ENCODE assay signal across 8 mouse cellular contexts in the genomic region with DNA sequence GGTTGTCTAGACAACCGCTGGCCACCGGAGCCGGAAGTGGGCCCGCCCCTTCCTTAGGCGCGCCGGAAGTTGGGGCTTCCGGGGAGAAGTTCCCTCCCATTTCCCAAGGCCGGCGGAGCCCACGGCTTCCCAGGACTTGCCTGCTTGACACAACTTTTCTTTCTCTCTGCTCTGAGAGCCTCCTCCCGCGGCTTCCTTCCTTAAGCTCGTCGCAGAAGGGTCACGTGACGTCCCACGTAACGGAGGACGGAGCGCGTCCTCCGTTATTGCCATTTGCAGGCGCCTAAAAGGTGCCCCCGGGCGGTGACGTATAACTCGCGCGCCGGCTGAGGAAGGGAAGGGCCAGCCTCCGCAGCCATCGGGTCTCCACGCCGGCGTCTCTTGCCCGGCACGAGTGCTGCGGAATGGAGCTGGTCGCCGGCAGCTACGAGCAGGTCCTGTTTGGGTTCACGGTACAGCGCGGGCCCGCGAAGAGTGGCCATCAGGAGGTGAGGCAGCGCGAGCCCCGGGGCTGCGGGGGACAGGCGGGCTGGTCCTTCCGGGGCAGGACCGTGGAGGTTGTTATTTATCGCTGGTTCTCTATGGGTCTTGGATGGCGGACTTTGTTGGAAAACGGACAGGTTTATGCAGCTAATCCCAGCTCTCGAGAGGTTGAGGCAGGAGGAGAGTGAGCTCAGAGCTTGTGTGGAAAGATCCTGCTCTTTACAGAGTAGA. TPM values are rescaled to one million over a fixed set of nuclear protein-coding genes. Genes with fewer than 3 reads are reported as not detected.
DNase-seq lines count a peak whose midpoint lies in the region; ATAC-seq and TF ChIP-seq lines count a peak whose summit lies in the region.

Pak1ip1 (plus strand) TSS at position 98 of the 714 bp plus-strand sequence.

- no peaks in the 10 kb centered on the region for H3K27me3 ChIP-seq in embryonic facial prominence, embryonic 14.5 days (replicated peaks; ENCODE audit: control insufficient read depth, insufficient read depth, low read length)
- no peaks in the 10 kb centered on the region for H3K27me3 ChIP-seq in limb, embryonic 14.5 days (ENCODE audit: control insufficient read depth, insufficient read depth, low read length)
- no peaks in the 10 kb centered on the region for H3K27me3 ChIP-seq in midbrain, postnatal 0 days (ENCODE audit: insufficient read depth, low read length)

- H3K4me1 ChIP-seq in embryonic facial prominence, embryonic 14.5 days (ENCODE audit: control insufficient read depth, insufficient read depth, low read length), result peaks cover 13% of the 10 kb centered on the region
- peaks cover 10% of the 10 kb centered on the region; the same call in 1 of the 2 replicates for H3K4me1 ChIP-seq in limb, embryonic 14.5 days (ENCODE audit: control insufficient read depth, insufficient read depth, low read length)
- peaks cover 9% of the 10 kb centered on the region; the same call in 1 of the 2 replicates for H3K4me1 ChIP-seq in midbrain, postnatal 0 days (ENCODE audit: insufficient read depth, low read length)

- peaks cover 17% of the 10 kb centered on the region for H3K36me3 ChIP-seq in embryonic facial prominence, embryonic 14.5 days (ENCODE audit: control insufficient read depth, insufficient read depth, low read length)
- H3K36me3 ChIP-seq in limb, embryonic 14.5 days (ENCODE audit: control insufficient read depth, insufficient read depth, low read length), result peaks cover 19% of the 10 kb centered on the region
- peaks cover 7% of the 10 kb centered on the region; the same call in 1 of the 2 replicates for H3K36me3 ChIP-seq in midbrain, postnatal 0 days (ENCODE audit: insufficient read depth, low read length)

- H3K9me3 ChIP-seq in embryonic facial prominence, embryonic 14.5 days (ENCODE audit: control insufficient read depth, low read length), result no peaks in the 10 kb centered on the region
- no peaks in the 10 kb centered on the region for H3K9me3 ChIP-seq in limb, embryonic 14.5 days (ENCODE audit: control insufficient read depth, low read length)
- H3K9me3 ChIP-seq in midbrain, postnatal 0 days (ENCODE audit: low read length), result no peaks in the 10 kb centered on the region

- TF ChIP-seq POLR2A in limb, embryonic 14.5 days (IDR thresholded peaks at IDR 0.05; ENCODE audit: borderline replicate concordance, extremely low read depth, insufficient read depth, insufficient read length), result no peak

- H3K4me2 ChIP-seq in embryonic facial prominence, embryonic 14.5 days (ENCODE audit: low read depth, low read length), result peak within 1 kb of the TSS; percentile 82
- H3K4me2 ChIP-seq in limb, embryonic 14.5 days (replicated peaks; ENCODE audit: low read depth, low read length, severe bottlenecking), result peak within 1 kb of the TSS; percentile 76
- H3K4me2 ChIP-seq in midbrain, postnatal 0 days (ENCODE audit: low read depth, low read length, poor library complexity, severe bottlenecking), result peak within 1 kb of the TSS; percentile 88

- peak; percentile 97 for ATAC-seq in embryonic facial prominence, embryonic 14.5 days (ENCODE audit: low read depth)
- ATAC-seq in limb, embryonic 14.5 days (ENCODE audit: low FRiP score, low read depth), result peak; percentile 97
- peak; percentile 95 for ATAC-seq in midbrain, postnatal 0 days (ENCODE audit: low FRiP score)

- H3K9ac ChIP-seq in embryonic facial prominence, embryonic 14.5 days (ENCODE audit: low read depth, low read length), result peak within 1 kb of the TSS; percentile 93
- peak within 1 kb of the TSS; percentile 77 for H3K9ac ChIP-seq in limb, embryonic 14.5 days (ENCODE audit: low read depth, low read length, severe bottlenecking)
- H3K9ac ChIP-seq in midbrain, postnatal 0 days (replicated peaks; ENCODE audit: low read length, poor library complexity, severe bottlenecking), result peak within 1 kb of the TSS; percentile 88

- peak; percentile 90 for DNase-seq in 3T3-L1 (ENCODE audit: low read depth, low spot score)
- peak; percentile 79 to 89 for DNase-seq in adrenal gland, postnatal 4 days (ENCODE audit: low spot score in 2 of 2)
- DNase-seq in embryonic facial prominence, embryonic 14.5 days (ENCODE audit: low spot score), result peak; percentile 96
- DNase-seq in heart, adult 8-10 months (ENCODE audit: low spot score), result peak; percentile 93
- DNase-seq in kidney, adult 9 months, result peak; percentile 92
- DNase-seq in limb, embryonic 14.5 days (ENCODE audit: low spot score), result peak; percentile 96
- DNase-seq in midbrain, postnatal 0 days (ENCODE audit: low spot score), result peak; percentile 96
- peak; percentile 82 to 90 for DNase-seq in spleen, postnatal 14 days (ENCODE audit: low spot score in 2 of 2)

- no peak for TF ChIP-seq CTCF in midbrain, postnatal 0 days (IDR thresholded peaks at IDR 0.05)

- H3K27ac ChIP-seq in embryonic facial prominence, embryonic 14.5 days (replicated peaks; ENCODE audit: low read depth, low read length), result peak within 1 kb of the TSS; percentile 99
- peak within 1 kb of the TSS; percentile 98 for H3K27ac ChIP-seq in limb, embryonic 14.5 days (replicated peaks; ENCODE audit: low read depth, low read length)
- H3K27ac ChIP-seq in midbrain, postnatal 0 days (ENCODE audit: low read depth, low read length), result peak within 1 kb of the TSS; percentile 96

- WGBS in embryonic facial prominence, embryonic 14.5 days, result 0% methylated on average over 49 of the region's 58 CpGs
- under 1% methylated on average over 58 of the region's 58 CpGs for WGBS in limb, embryonic 14.5 days
- WGBS in midbrain, postnatal 0 days, result under 1% methylated on average over 58 of the region's 58 CpGs

- peak within 1 kb of the TSS; percentile 82 for H3K4me3 ChIP-seq in embryonic facial prominence, embryonic 14.5 days (ENCODE audit: low read depth, low read length)
- H3K4me3 ChIP-seq in limb, embryonic 14.5 days (replicated peaks; ENCODE audit: low read length), result peak within 1 kb of the TSS; percentile 97
- peak within 1 kb of the TSS; percentile 96 for H3K4me3 ChIP-seq in midbrain, postnatal 0 days (ENCODE audit: low read depth, low read length)

RNA-seq across cellular contexts. Expression of gene Pak1ip1, which starts in this region (rescaled TPM):
- 10 to 100 TPM; 63.4 to 66.3 TPM for total RNA-seq in adrenal gland, postnatal 4 days (2021)
- 58.6 and 58.7 TPM in 2 replicates for polyA plus RNA-seq in embryonic facial prominence, embryonic 14.5 days (2014; fragmentation: Nextera tagmentation; extraction: Ambion mirVana)
- 10 to 100 TPM; 22.1 to 25.4 (median 23.3) TPM for total RNA-seq in heart, adult 8-10 months (2022)
- 44.6 and 54.0 TPM in 2 replicates for polyA plus RNA-seq in limb, embryonic 14.5 days (2012; rRNA removed)
- 55.7 and 60.7 TPM in 2 replicates for polyA plus RNA-seq in limb, embryonic 14.5 days (2014; fragmentation: Nextera tagmentation; extraction: Ambion mirVana)
- total RNA-seq in midbrain, postnatal 0 days (2014; rRNA removed), result 32.9 and 38.1 TPM in 2 replicates
- 42.6 and 43.6 TPM in 2 replicates for polyA plus RNA-seq in midbrain, postnatal 0 days (2015; fragmentation: Nextera tagmentation; extraction: Ambion mirVana)

Comparison
In these comparisons a context has a peak if more than half of its experiments do, and no peak if none do; other contexts are left out.
1. Peak in every context shown above with its lines: DNase-seq, ATAC-seq, H3K4me3 ChIP-seq and H3K27ac ChIP-seq.